Mouse (Mus musculus) neural tube, embryonic 15.5 days (tissue): ENCODE measurements at regions not wholly inside any gene's neighbourhood (a gene's known extent, or its start where the extent isn't known, plus 50 kb on each side); places are given as distances from the start of the nearest gene placed in this dataset.
A peak's percentile ranks its signal among the peaks of the same experiment; 100 is the strongest.

Experiments
- ATAC-seq: fragments of 200-750 bp; cut with Nextera tagmentation; 2 replicates; pipeline ENCODE4 v1.8.0; 2017; ENCODE audit warnings: mild to moderate bottlenecking, moderate TSS enrichment, moderate library complexity; ENCODE audit not compliant: low FRiP score
- H3K27ac ChIP-seq: fragments of 300-500 bp; sonication (generic); replicated peaks from 2 replicates; pipeline ENCODE4 v1.5.1; 2015; ENCODE audit warnings: mild to moderate bottlenecking, inconsistent platforms
- H3K27me3 ChIP-seq: fragments of 300-500 bp; sonication (generic); replicated peaks from 2 replicates; pipeline ENCODE4 v1.6.1; 2015; ENCODE audit warnings: inconsistent platforms
- H3K36me3 ChIP-seq: fragments of 300-500 bp; sonication (generic); 2 replicates; pipeline ENCODE4 v1.6.1; 2015; ENCODE audit warnings: inconsistent platforms
- H3K4me1 ChIP-seq: fragments of 300-500 bp; sonication (generic); 2 replicates; pipeline ENCODE4 v1.6.1; 2015; ENCODE audit warnings: inconsistent platforms
- H3K4me2 ChIP-seq: fragments of 300-500 bp; sonication (generic); 2 replicates; pipeline ENCODE4 v1.6.1; 2015; ENCODE audit warnings: inconsistent platforms, mild to moderate bottlenecking, moderate library complexity
- H3K4me3 ChIP-seq: fragments of 300-500 bp; sonication (generic); replicated peaks from 2 replicates; pipeline ENCODE4 v1.5.1; 2015; ENCODE audit warnings: mild to moderate bottlenecking, inconsistent platforms
- H3K9ac ChIP-seq: fragments of 300-500 bp; sonication (generic); replicated peaks from 2 replicates; pipeline ENCODE4 v1.6.1; 2015; ENCODE audit warnings: mild to moderate bottlenecking, inconsistent platforms
- H3K9me3 ChIP-seq: fragments of 300-500 bp; sonication (generic); replicated peaks from 2 replicates; pipeline ENCODE4 v1.6.1; 2016; ENCODE audit warnings: inconsistent platforms
- WGBS: fragments of 180-500 bp; shearing (Covaris S2); methylation state at CpG from one replicate; pipeline ENCODE4 v1.1.7; 2015; ENCODE audit warnings: mixed read lengths; 5-methylcytosine and 5-hydroxymethylcytosine counted together

DNA sequence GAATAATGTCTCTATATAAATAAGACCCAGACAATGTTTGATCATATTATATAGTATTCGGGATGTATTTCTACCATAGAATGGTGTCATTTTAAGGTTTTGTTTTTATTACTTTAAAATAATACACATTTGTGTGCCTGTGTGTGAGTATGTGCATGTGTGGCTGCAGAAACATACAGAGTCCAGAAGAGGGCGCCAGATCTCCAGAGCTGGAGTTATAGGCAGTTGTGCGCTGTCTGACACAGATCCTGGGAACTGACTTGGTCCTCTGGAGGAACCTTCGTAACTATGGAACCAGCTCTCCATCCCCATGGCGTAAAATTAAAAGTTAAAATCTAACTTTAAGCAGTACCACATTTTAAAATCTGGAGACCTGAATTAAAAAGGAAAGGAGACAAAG is 58.4 kb upstream of the Igsf21 start:
- H3K27ac ChIP-seq, result no peak overlapping the region
- H3K36me3 ChIP-seq, result no peaks in the 10 kb centered on the region
- 85% methylated on average over 5 of the region's 5 CpGs for WGBS
- H3K4me3 ChIP-seq, result no peak overlapping the region
- no peaks in the 10 kb centered on the region for H3K27me3 ChIP-seq
- no peak overlapping the region for H3K4me2 ChIP-seq
- peaks cover 11% of the 10 kb centered on the region; the same call in 1 of the 2 replicates for H3K4me1 ChIP-seq
- H3K9me3 ChIP-seq, result no peaks in the 10 kb centered on the region
- ATAC-seq, result no peak
- no peak overlapping the region for H3K9ac ChIP-seq

DNA sequence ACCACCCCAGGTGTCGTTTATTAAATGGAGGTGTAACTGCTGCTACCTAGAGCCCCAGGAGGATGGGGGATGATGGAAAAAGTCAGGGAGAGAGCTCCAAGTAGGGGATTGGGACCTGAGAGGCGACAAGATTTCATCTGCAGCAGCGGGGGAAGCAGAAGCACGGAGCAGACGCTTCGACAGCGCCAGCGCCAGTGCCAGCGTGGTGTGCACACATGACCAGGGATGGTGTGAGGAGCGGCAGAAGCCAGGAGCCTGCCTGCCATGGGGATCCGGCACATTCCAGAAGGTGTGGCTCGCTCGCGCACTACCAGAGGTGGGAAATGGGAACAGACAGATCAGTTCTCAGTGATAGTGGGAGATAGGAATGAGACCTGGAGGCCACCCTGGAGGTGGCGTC is 55.1 kb upstream of the Igsf21 start:
- no peaks in the 10 kb centered on the region for H3K9me3 ChIP-seq
- H3K9ac ChIP-seq, result no peak overlapping the region
- H3K27ac ChIP-seq, result no peak overlapping the region
- WGBS, result 85% methylated on average over 15 of the region's 15 CpGs
- no peak overlapping the region for H3K4me3 ChIP-seq
- no peak for ATAC-seq
- H3K36me3 ChIP-seq, result no peaks in the 10 kb centered on the region
- H3K27me3 ChIP-seq, result no peaks in the 10 kb centered on the region
- no peak overlapping the region for H3K4me2 ChIP-seq
- peaks cover 22% of the 10 kb centered on the region for H3K4me1 ChIP-seq

GRCm38 (mm10) chr4:140297912-140298620 is 51.5 kb upstream of the Igsf21 start:
- Histone ChIP-seq H3K4me2 (peak overlapping the region; percentile 22), H3K36me3 (no peaks in the 10 kb centered on the region), H3K27ac (peak overlapping the region; percentile 13; the same call in 1 of the 2 replicates), H3K4me3 (no peak overlapping the region), H3K4me1 (peaks cover 22% of the 10 kb centered on the region), H3K9me3 (no peaks in the 10 kb centered on the region), H3K27me3 (no peaks in the 10 kb centered on the region), H3K9ac (no peak overlapping the region)
- 54% methylated on average over 18 of the region's 18 CpGs for WGBS
- ATAC-seq, result no peak
